In the genomic region with DNA sequence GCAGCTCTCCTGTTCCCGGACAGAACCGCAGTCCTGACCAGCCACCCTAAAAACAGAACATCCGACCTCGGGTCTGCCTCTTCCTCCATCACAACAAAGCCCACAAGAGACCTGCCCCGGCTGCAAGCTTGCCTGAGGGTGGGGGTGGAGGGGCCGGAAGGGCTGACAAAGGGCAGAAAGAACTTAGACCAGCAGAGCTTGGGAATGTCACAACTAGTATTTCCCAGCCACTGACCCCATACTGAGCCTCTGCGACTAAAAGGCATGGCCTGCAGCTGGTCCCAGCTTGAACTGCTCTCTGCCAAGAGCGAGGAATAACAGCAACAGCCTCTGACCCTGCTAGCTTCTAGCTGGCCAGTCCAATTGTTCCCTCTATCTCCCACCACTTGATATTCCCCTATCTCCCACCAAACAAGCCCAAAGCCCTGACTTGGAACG, we compare ENCODE assay signal across 8 mouse cellular contexts. TPM values are rescaled to one million over a fixed set of nuclear protein-coding genes. Genes with fewer than 3 reads are reported as not detected.
A peak's percentile ranks its signal among the peaks of the same experiment; 100 is the strongest.
DNase-seq lines count a peak whose midpoint lies in the region; ATAC-seq and TF ChIP-seq lines count a peak whose summit lies in the region.

No protein-coding gene starts in this region.

- no peak for TF ChIP-seq EP300 in heart, adult 2 months (IDR thresholded peaks at IDR 0.05; ENCODE audit: insufficient read depth, low read depth, low read length)

- intact Hi-C loops in heart, adult 2 months (cut with DNase I), result loop anchor here (5.0 kb wide), 1 partner anchor 33 kb away; no protein-coding TSS in a partner anchor

- DNase-seq in forebrain, embryonic 10.5 days (ENCODE audit: extremely low spot score, low spot score), result no peak
- DNase-seq in forebrain, postnatal 0 days, result no peak
- DNase-seq in heart, adult 2 months, result peak; percentile 60 to 62
- DNase-seq in kidney, adult 2 months, result peak; percentile 56
- peak; percentile 46 to 79 for DNase-seq in lung, postnatal 4 days
- DNase-seq in ovary, postnatal 10 days (ENCODE audit: low spot score), result no peak
- no peak for DNase-seq in urinary bladder, postnatal 36 days (ENCODE audit: low spot score in 2 of 2)

- 14% methylated on average over 9 of the region's 9 CpGs for WGBS in forebrain, embryonic 10.5 days
- 20% methylated on average over 9 of the region's 9 CpGs for WGBS in forebrain, postnatal 0 days
- 15% methylated on average over 9 of the region's 9 CpGs for WGBS in heart, adult 2 months
- 21% methylated on average over 9 of the region's 9 CpGs for WGBS in kidney, adult 2 months

- peaks cover 19% of the 10 kb centered on the region for H3K4me1 ChIP-seq in forebrain, embryonic 10.5 days
- no peaks in the 10 kb centered on the region for H3K4me1 ChIP-seq in forebrain, postnatal 0 days (ENCODE audit: insufficient read depth)
- peaks cover 4% of the 10 kb centered on the region for H3K4me1 ChIP-seq in heart, adult 2 months (ENCODE audit: control insufficient read depth, insufficient read depth, low read length)
- H3K4me1 ChIP-seq in kidney, adult 2 months (ENCODE audit: control insufficient read depth, insufficient read depth, low read length), result peaks cover 5% of the 10 kb centered on the region; the same call in 1 of the 2 replicates

- no peaks in the 10 kb centered on the region for H3K27me3 ChIP-seq in forebrain, embryonic 10.5 days (ENCODE audit: poor library complexity, severe bottlenecking)
- H3K27me3 ChIP-seq in forebrain, postnatal 0 days (ENCODE audit: insufficient read depth, low read length), result no peaks in the 10 kb centered on the region
- no peaks in the 10 kb centered on the region for H3K27me3 ChIP-seq in heart, adult 2 months (ENCODE audit: control insufficient read depth, insufficient read depth, low read length)
- no peaks in the 10 kb centered on the region for H3K27me3 ChIP-seq in kidney, adult 2 months (replicated peaks; ENCODE audit: control insufficient read depth, insufficient read depth, low read length)

- TF ChIP-seq CTCF in forebrain, postnatal 0 days (IDR thresholded peaks at IDR 0.05; ENCODE audit: low read depth), result no peak
- TF ChIP-seq CTCF in heart, adult 2 months (IDR thresholded peaks at IDR 0.05), result no peak
- no peak for TF ChIP-seq CTCF in kidney, adult 2 months (conservative IDR thresholded peaks at IDR 0.05; ENCODE audit: insufficient read depth, insufficient read length, low read depth, low read length)

- H3K4me3 ChIP-seq in forebrain, embryonic 10.5 days, result no peak overlapping the region
- no peak overlapping the region for H3K4me3 ChIP-seq in forebrain, postnatal 0 days (ENCODE audit: low read depth, low read length)
- peak overlapping the region; percentile 7; the same call in 1 of the 2 replicates for H3K4me3 ChIP-seq in heart, adult 2 months
- H3K4me3 ChIP-seq in kidney, adult 2 months (ENCODE audit: insufficient read depth, low read depth, low read length), result no peak overlapping the region

- ATAC-seq in forebrain, postnatal 0 days, result no peak; the same call in 1 of the 2 replicates
- no peak for ATAC-seq in CD4-positive, CD25-positive, alpha-beta regulatory T cell, adult 4 months

- no peak for TF ChIP-seq POLR2A in heart, adult 2 months (IDR thresholded peaks at IDR 0.05; ENCODE audit: insufficient read depth, low read depth, low read length)
- TF ChIP-seq POLR2A in kidney, adult 2 months (IDR thresholded peaks at IDR 0.05; ENCODE audit: low read depth, low read length), result no peak

- H3K79me2 ChIP-seq in heart, adult 2 months (replicated peaks; ENCODE audit: control insufficient read depth, insufficient read depth, low read length), result peaks cover 4% of the 10 kb centered on the region

- no peaks in the 10 kb centered on the region for H3K9me3 ChIP-seq in forebrain, embryonic 10.5 days
- no peaks in the 10 kb centered on the region for H3K9me3 ChIP-seq in forebrain, postnatal 0 days (ENCODE audit: low read length)

- no peak overlapping the region; the same call in 1 of the 2 replicates for H3K9ac ChIP-seq in forebrain, postnatal 0 days
- no peak overlapping the region; the same call in 1 of the 2 replicates for H3K9ac ChIP-seq in heart, adult 2 months (ENCODE audit: low read depth, low read length)

- H3K4me2 ChIP-seq in forebrain, postnatal 0 days (ENCODE audit: low read depth), result no peak overlapping the region

- H3K36me3 ChIP-seq in forebrain, embryonic 10.5 days (replicated peaks), result peaks cover 21% of the 10 kb centered on the region
- H3K36me3 ChIP-seq in forebrain, postnatal 0 days (ENCODE audit: insufficient read depth), result no peaks in the 10 kb centered on the region
- peaks cover 2% of the 10 kb centered on the region for H3K36me3 ChIP-seq in heart, adult 2 months (ENCODE audit: control insufficient read depth, insufficient read depth, low read length)
- H3K36me3 ChIP-seq in kidney, adult 2 months (ENCODE audit: control insufficient read depth, insufficient read depth, low read length), result no peaks in the 10 kb centered on the region

- H3K27ac ChIP-seq in forebrain, embryonic 10.5 days, result peak overlapping the region; percentile 62
- no peak overlapping the region for H3K27ac ChIP-seq in forebrain, postnatal 0 days (ENCODE audit: low read depth, low read length)
- peak overlapping the region; percentile 64 for H3K27ac ChIP-seq in heart, adult 2 months
- peak overlapping the region; percentile 48 for H3K27ac ChIP-seq in kidney, adult 2 months (ENCODE audit: insufficient read depth, low read depth, low read length)

RNA-seq across cellular contexts. Expression of gene Myo1b, which starts 36.5 kb away (rescaled TPM):
- 77.5 and 82.0 TPM in 2 replicates for polyA plus RNA-seq in forebrain, embryonic 10.5 days (2016; fragmentation: Nextera tagmentation; extraction: Ambion mirVana)
- total RNA-seq in forebrain, postnatal 0 days (2014; rRNA removed), result 44.4 and 53.0 TPM in 2 replicates
- 37.0 and 47.4 TPM in 2 replicates for polyA plus RNA-seq in forebrain, postnatal 0 days (2015; fragmentation: Nextera tagmentation; extraction: Ambion mirVana)
- total RNA-seq in heart, adult 2 months (2021), result 10 to 100 TPM; 29.6 to 30.1 TPM
- 5.5 and 11.4 TPM in 2 replicates for polyA plus RNA-seq in heart, adult 2 months (2012; rRNA removed)
- 5.8 and 5.9 TPM in 2 replicates for polyA plus RNA-seq in kidney, adult 2 months (2012; rRNA removed)
- 1 to 10 TPM in 1 of 2 experiments, under 1 TPM in 1; 0.23 to 1.1 TPM for polyA plus RNA-seq in CD4-positive, CD25-positive, alpha-beta regulatory T cell, adult 4 months (2017; shearing (Covaris generic))

Comparison
In these comparisons a context has a peak if more than half of its experiments do, and no peak if none do; other contexts are left out.
1. DNase-seq: peak in heart, adult 2 months (2 of 2), kidney, adult 2 months (single experiment) and lung, postnatal 4 days (2 of 2); none in forebrain, embryonic 10.5 days (single experiment), forebrain, postnatal 0 days (single experiment), ovary, postnatal 10 days (single experiment) and urinary bladder, postnatal 36 days (0 of 2).